Mouse (Mus musculus) neutrophil, adult 5-6 weeks (primary cell): ENCODE measurements around the gene Dpp6. TPM values are rescaled to one million over a fixed set of nuclear protein-coding genes. Genes with fewer than 3 reads are reported as not detected.
A peak's percentile ranks its signal among the peaks of the same experiment; 100 is the strongest.

Source experiments
- ATAC-seq: fragments of 151-379, 151-347 bp; 2 replicates; pipeline ENCODE4 v1.8.0; 2017; ENCODE audit warnings: mild to moderate bottlenecking, moderate TSS enrichment; ENCODE audit not compliant: insufficient number of reproducible peaks, poor library complexity, low FRiP score, severe bottlenecking; ENCODE audit errors: extremely low read depth
- total RNA-seq: library from RNA; stranded (forward); fragments of 200-1000 nt; gene quantifications from 2 replicates; pipeline ENCODE4 v1.2.3, GENCODE M21; 2017

Dpp6 gene
- total RNA-seq, 1 experiment from 2014 or later: not detected

DNA sequence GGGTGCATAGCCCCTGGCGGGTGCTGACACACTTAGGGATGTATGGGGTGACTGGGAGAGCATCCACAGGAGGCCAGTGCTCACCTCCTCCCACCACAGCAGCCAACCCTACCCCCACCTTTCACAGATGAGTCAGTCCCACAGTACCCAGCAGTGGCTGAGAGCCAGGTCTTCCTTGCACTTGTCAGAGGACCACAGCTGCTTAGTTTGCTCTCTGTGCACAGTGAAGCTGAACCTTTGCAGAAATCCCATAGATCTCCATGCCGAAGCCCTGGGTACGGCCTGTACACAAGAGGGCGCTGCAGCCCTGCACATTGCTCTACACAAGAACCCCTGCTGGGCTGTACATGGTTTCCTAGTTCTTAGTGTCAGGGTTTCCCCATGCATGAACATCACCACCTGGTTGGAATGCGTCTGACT lies 860.3 kb downstream of the Dpp6 start:
- ATAC-seq: no peak

DNA sequence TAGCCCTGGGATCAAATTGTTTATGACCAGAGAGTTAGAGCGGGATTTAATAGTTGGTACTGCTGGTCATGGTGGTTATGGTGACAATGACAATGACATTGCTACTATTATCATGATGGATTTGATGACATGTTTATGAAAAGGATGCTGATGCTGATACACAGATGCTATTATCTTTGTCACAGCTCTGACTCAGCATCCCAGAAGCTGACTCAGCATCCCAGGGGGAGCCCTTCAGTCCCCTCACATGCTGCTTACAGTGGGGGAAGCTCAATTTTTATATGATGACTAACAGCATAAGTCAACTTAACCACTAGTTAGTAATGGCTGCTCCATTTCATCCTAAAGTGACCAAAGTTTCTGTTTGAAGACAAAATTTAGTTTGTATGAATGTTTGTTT lies 862.1 kb downstream of the Dpp6 start:
- ATAC-seq: no peak

GRCm38 (mm10) chr5:27680476-27680875 lies 863.5 kb downstream of the Dpp6 start:
- ATAC-seq: 0 out of 2 replicates have a peak, but pooled peaks have one; percentile 3

DNA sequence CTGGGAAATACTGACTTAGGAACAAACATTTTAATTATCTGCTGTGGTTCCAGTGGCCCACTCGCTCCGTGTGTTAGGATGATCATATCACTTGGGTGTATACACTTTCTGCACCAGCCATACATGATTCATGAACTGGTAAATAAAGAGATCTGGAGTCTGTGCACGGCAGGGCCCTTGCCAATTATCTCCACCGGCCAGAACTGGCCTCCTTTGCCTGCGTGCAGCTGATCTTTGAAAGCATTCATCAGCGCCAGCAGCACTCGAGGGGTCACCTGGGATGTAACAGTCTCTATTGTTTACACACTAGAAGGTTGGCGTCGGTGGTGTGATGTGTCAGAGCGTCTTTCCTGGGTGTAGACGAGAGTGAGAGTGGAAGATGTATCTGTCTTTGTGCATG lies 868.2 kb downstream of the Dpp6 start:
- no peak for ATAC-seq

GRCm38 (mm10) chr5:27685923-27686322 lies 868.9 kb downstream of the Dpp6 start:
- no peak for ATAC-seq

GRCm38 (mm10) chr5:27687311-27687710 lies 870.3 kb downstream of the Dpp6 start:
- no peak for ATAC-seq

- no peak for ATAC-seq
Observed at GRCm38 (mm10) chr5:27702482-27702881, 885.5 kb downstream of the Dpp6 start.

DNA sequence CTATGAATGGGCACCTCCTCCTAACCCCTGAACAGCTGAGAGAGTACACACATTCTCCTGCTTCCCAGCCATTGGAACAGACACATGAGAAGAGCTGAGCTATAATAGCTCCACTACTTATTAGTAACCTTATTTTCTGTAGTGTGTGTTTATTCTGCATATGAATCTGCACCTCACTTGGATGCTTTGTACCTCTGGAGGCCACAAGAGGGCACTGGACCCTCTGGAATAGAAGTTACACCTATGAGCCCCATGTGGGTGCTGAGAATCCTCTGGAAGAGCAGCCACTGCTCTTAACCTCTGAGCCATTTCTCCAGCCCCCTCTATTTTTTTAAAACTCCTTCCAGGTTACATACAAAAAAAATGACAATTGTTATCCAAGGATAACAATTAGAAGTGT lies 888.0 kb downstream of the Dpp6 start:
- no peak for ATAC-seq

GRCm38 (mm10) chr5:27706551-27706950 lies 889.5 kb downstream of the Dpp6 start:
- no peak for ATAC-seq

- no peak for ATAC-seq
Observed at GRCm38 (mm10) chr5:27707283-27707682, 890.3 kb downstream of the Dpp6 start.

- ATAC-seq: no peak
Observed at GRCm38 (mm10) chr5:27708209-27708608, 891.2 kb downstream of the Dpp6 start.

- no peak for ATAC-seq
Observed at GRCm38 (mm10) chr5:27711461-27712192, 894.6 kb downstream of the Dpp6 start.

- ATAC-seq: no peak
Observed at GRCm38 (mm10) chr5:27714356-27714755, 897.4 kb downstream of the Dpp6 start.

GRCm38 (mm10) chr5:27716026-27716425 lies 899.0 kb downstream of the Dpp6 start:
- no peak for ATAC-seq

DNA sequence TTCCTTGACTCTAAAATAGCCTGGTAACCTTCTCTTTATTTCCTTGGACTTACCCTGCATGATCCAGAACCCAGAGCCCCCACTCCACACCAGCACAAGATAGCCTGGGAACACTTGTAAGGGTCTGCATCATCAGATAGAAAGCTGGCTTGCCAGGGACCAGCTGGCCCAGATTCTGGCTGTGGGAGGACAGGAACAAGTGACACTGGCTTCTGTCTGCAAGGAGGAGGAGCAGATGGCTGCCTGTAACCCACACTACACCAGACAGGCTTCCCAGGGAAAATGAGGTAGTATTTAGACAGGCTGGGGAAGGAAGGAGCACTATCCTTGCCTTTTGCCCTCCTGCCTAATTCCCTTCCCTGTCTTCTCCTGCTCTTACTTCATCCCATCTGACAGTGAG lies 900.3 kb downstream of the Dpp6 start:
- ATAC-seq: no peak

- no peak for ATAC-seq
Observed at GRCm38 (mm10) chr5:27719311-27719710, 902.3 kb downstream of the Dpp6 start.

DNA sequence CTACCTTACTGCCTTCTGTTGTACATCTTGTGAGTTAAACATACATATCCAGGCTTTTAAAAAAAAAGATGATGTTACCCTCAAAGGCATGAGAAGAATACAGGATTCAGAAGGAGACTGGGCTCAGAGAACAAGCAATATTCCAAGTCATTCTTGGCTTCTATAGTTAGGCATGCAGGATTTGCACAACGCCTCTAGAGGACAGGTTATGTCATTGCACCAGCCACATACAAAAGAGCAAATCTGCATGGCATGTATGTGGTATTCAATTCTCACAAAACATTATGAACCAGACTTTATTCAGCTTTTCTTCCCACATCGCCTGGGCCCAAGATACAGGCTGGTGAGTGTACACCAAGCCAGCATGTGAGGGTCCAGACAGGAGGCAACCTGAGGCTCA lies 907.5 kb downstream of the Dpp6 start:
- no peak for ATAC-seq

- ATAC-seq: no peak
Observed at GRCm38 (mm10) chr5:27730666-27731065, 913.7 kb downstream of the Dpp6 start.

DNA sequence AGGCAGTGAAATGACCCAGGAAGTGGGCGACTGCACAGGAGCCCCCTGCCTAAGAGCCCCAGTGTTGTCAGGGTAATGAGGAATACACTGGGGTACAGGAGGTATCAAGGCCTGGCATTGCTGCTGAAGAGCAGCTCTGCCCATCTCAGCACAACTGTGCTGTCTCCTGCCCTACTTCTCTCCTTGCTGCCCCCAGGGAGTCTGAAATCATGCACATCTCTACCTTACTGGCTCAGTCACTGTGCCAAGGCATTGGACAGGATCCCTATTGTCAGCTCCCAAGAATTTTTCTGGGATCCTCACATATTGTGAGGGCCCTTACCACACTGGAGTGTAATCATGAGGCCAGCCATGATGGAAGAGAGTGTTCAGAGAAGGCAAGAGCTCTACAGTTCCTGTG lies 914.4 kb downstream of the Dpp6 start:
- no peak for ATAC-seq

DNA sequence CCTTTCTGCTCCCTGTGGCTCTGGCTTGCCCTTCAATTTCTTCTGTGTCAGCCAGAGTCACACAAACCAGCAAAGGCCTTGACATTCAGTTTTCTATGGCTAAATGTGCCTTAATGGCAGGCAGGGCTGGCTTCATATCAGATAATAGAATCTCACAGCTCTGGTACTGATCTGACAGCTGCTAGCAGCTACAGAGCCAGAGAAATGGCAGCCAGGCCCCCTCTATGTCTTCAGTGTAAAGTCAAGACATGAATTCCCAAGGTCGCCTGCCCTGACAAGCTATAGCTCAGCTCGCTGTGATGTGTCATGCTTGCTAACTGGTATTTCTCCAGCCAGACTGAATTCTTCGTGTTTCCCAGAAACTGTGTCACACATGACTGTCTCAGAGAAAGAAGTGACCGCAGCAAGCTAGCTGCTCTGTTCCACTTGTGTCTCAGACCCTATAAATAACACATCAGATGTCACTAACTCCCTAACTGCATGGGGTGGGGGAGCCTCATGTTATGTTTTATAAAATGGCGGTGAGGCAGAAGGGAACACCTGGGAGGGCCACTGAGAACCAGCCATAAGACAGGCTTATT lies 915.4 kb downstream of the Dpp6 start:
- ATAC-seq: no peak

DNA sequence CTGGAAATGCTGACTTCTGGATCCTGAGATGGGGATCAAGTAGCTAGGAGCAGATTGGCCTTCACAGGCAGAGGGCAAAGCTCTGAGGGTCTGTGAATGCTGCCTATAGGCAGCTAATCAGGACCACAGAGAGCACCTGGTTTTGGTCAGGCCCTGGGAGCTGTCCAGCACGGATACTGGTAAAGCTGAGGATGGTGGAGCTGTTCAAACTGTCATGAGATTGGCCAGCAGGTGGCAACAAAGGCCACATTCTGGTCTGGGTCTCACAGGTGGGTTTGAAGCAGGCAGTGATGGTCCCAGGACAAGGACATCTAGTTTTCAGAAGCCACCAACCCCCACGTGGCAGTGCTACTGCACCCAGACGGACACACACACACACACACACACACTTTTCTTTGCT lies 920.2 kb downstream of the Dpp6 start:
- no peak for ATAC-seq
